Mouse (Mus musculus) stomach, embryonic 15.5 days (tissue): ENCODE results near the gene Ago3. TPM values are rescaled to one million over a fixed set of nuclear protein-coding genes. Genes with fewer than 3 reads are reported as not detected.
A peak's percentile ranks its signal among the peaks of the same experiment; 100 is the strongest.

Experiments
- ATAC-seq: fragments of 200-750 bp; cut with Nextera tagmentation; 2 replicates; pipeline ENCODE4 v1.8.0; 2017; ENCODE audit warnings: low read depth, moderate number of reproducible peaks, moderate TSS enrichment; ENCODE audit not compliant: insufficient read depth, low FRiP score
- H3K27ac ChIP-seq: fragments of 300-500 bp; sonication (generic); 2 replicates; pipeline ENCODE4 v1.5.1; 2015; ENCODE audit warnings: mild to moderate bottlenecking, inconsistent platforms
- H3K27me3 ChIP-seq: fragments of 300-500 bp; sonication (generic); replicated peaks from 2 replicates; pipeline ENCODE4 v1.6.1; 2015; ENCODE audit warnings: inconsistent platforms
- H3K36me3 ChIP-seq: fragments of 300-500 bp; sonication (generic); 2 replicates; pipeline ENCODE4 v1.6.1; 2015; ENCODE audit warnings: inconsistent platforms
- H3K4me1 ChIP-seq: fragments of 300-500 bp; sonication (generic); 2 replicates; pipeline ENCODE4 v1.6.1; 2015; ENCODE audit warnings: inconsistent platforms
- H3K4me2 ChIP-seq: fragments of 300-500 bp; sonication (generic); 2 replicates; pipeline ENCODE4 v1.6.1; 2015; ENCODE audit warnings: mild to moderate bottlenecking, inconsistent platforms
- H3K4me3 ChIP-seq: fragments of 300-500 bp; sonication (generic); replicated peaks from 2 replicates; pipeline ENCODE4 v1.5.1; 2015; ENCODE audit warnings: inconsistent platforms
- H3K9ac ChIP-seq: fragments of 300-500 bp; sonication (generic); 2 replicates; pipeline ENCODE4 v1.6.1; 2015; ENCODE audit warnings: inconsistent platforms
- H3K9me3 ChIP-seq: fragments of 300-500 bp; sonication (generic); 2 replicates; pipeline ENCODE4 v1.6.1; 2016; ENCODE audit warnings: inconsistent platforms
- WGBS: fragments of 180-500 bp; shearing (Covaris S2); methylation state at CpG from one replicate; pipeline ENCODE4 v1.1.7; 2015; 5-methylcytosine and 5-hydroxymethylcytosine counted together
- polyA plus RNA-seq: library from polyadenylated mRNA; unstranded; fragments of >200 nt; fragmentation: Nextera tagmentation; extraction: Ambion mirVana; gene quantifications from 2 replicates; pipeline ENCODE4 v1.2.1, GENCODE M21; 2015

Gene Ago3
- polyA plus RNA-seq, 1 experiment from 2014 or later: 13.9 TPM

- Histone ChIP-seq H3K27me3 (no peaks in the 10 kb centered on the region), H3K36me3 (peaks cover 23% of the 10 kb centered on the region), H3K4me3 (no peak overlapping the region), H3K27ac (no peak overlapping the region), H3K4me1 (no peaks in the 10 kb centered on the region), H3K9me3 (no peaks in the 10 kb centered on the region), H3K9ac (no peak overlapping the region), H3K4me2 (no peak overlapping the region)
- WGBS: 76% methylated on average over 5 of the region's 5 CpGs
- ATAC-seq: no peak
These were observed 25.3 kb upstream of the Ago3 start for GRCm38 (mm10) chr4:126454547-126455254.

- no peak overlapping the region for H3K4me3 ChIP-seq
- 85% methylated on average over 1 of the region's 1 CpGs for WGBS
- H3K27me3 ChIP-seq: no peaks in the 10 kb centered on the region
- H3K4me1 ChIP-seq: no peaks in the 10 kb centered on the region
- H3K9ac ChIP-seq: no peak overlapping the region
- no peak for ATAC-seq
- no peak overlapping the region for H3K27ac ChIP-seq
- peaks cover 19% of the 10 kb centered on the region for H3K36me3 ChIP-seq
- no peak overlapping the region for H3K4me2 ChIP-seq
- H3K9me3 ChIP-seq: no peaks in the 10 kb centered on the region
These were observed 20.9 kb upstream of the Ago3 start for GRCm38 (mm10) chr4:126450268-126450667.

- Histone ChIP-seq H3K9ac (no peak overlapping the region), H3K27ac (no peak overlapping the region), H3K4me2 (no peak overlapping the region), H3K4me3 (no peak overlapping the region), H3K9me3 (no peaks in the 10 kb centered on the region), H3K27me3 (no peaks in the 10 kb centered on the region), H3K4me1 (no peaks in the 10 kb centered on the region), H3K36me3 (peaks cover 22% of the 10 kb centered on the region; the same call in 1 of the 2 replicates)
- no peak for ATAC-seq
- WGBS: 86% methylated on average over 7 of the region's 7 CpGs
These were observed 17.8 kb upstream of the Ago3 start for GRCm38 (mm10) chr4:126447126-126447525.

- 87% methylated on average over 3 of the region's 3 CpGs for WGBS
- Histone ChIP-seq H3K36me3 (peaks cover 36% of the 10 kb centered on the region), H3K9ac (no peak overlapping the region), H3K9me3 (no peaks in the 10 kb centered on the region), H3K4me2 (no peak overlapping the region), H3K4me1 (no peaks in the 10 kb centered on the region), H3K27me3 (no peaks in the 10 kb centered on the region), H3K4me3 (no peak overlapping the region), H3K27ac (no peak overlapping the region)
- no peak for ATAC-seq
These were observed 15.2 kb upstream of the Ago3 start for GRCm38 (mm10) chr4:126444528-126444927.

- H3K27ac ChIP-seq: no peak overlapping the region
- no peaks in the 10 kb centered on the region for H3K27me3 ChIP-seq
- H3K9ac ChIP-seq: no peak overlapping the region
- no peak overlapping the region for H3K4me3 ChIP-seq
- peaks cover 33% of the 10 kb centered on the region for H3K36me3 ChIP-seq
- 64% methylated on average over 5 of the region's 5 CpGs for WGBS
- no peaks in the 10 kb centered on the region for H3K9me3 ChIP-seq
- H3K4me2 ChIP-seq: no peak overlapping the region
- ATAC-seq: no peak
- H3K4me1 ChIP-seq: no peaks in the 10 kb centered on the region
These were observed 8.9 kb upstream of the Ago3 start for GRCm38 (mm10) chr4:126438261-126438660.

GRCm38 (mm10) chr4:126436268-126436667 lies 6.9 kb upstream of the Ago3 start:
- H3K27me3 ChIP-seq: no peaks in the 10 kb centered on the region
- H3K9me3 ChIP-seq: no peaks in the 10 kb centered on the region
- no peaks in the 10 kb centered on the region for H3K4me1 ChIP-seq
- 23% methylated on average over 2 of the region's 2 CpGs for WGBS
- no peak overlapping the region for H3K4me2 ChIP-seq
- no peak overlapping the region for H3K27ac ChIP-seq
- H3K36me3 ChIP-seq: peaks cover 18% of the 10 kb centered on the region; the same call in 1 of the 2 replicates
- H3K9ac ChIP-seq: no peak overlapping the region
- H3K4me3 ChIP-seq: no peak overlapping the region
- no peak for ATAC-seq

GRCm38 (mm10) chr4:126434094-126434493 lies 4.7 kb upstream of the Ago3 start:
- Histone ChIP-seq H3K9me3 (no peaks in the 10 kb centered on the region), H3K4me3 (no peak overlapping the region), H3K27me3 (no peaks in the 10 kb centered on the region), H3K36me3 (peaks cover 6% of the 10 kb centered on the region; the same call in 1 of the 2 replicates), H3K27ac (no peak overlapping the region), H3K9ac (no peak overlapping the region), H3K4me1 (no peaks in the 10 kb centered on the region), H3K4me2 (no peak overlapping the region)
- ATAC-seq: no peak
- 88% methylated on average over 2 of the region's 2 CpGs for WGBS

GRCm38 (mm10) chr4:126433175-126433574 lies 3.8 kb upstream of the Ago3 start:
- Histone ChIP-seq H3K4me3 (no peak overlapping the region), H3K27ac (no peak overlapping the region), H3K27me3 (no peaks in the 10 kb centered on the region), H3K4me1 (0 out of 2 replicates have a peak, but pooled peaks cover 2% of the 10 kb centered on the region), H3K9me3 (no peaks in the 10 kb centered on the region), H3K9ac (no peak overlapping the region), H3K36me3 (peaks cover 4% of the 10 kb centered on the region; the same call in 1 of the 2 replicates), H3K4me2 (no peak overlapping the region)
- ATAC-seq: no peak
- 87% methylated on average over 4 of the region's 4 CpGs for WGBS

GRCm38 (mm10) chr4:126431746-126432145 lies 2.4 kb upstream of the Ago3 start:
- no peak overlapping the region for H3K4me2 ChIP-seq
- H3K9me3 ChIP-seq: no peaks in the 10 kb centered on the region
- H3K36me3 ChIP-seq: 0 out of 2 replicates have a peak, but pooled peaks cover 4% of the 10 kb centered on the region
- 0 out of 2 replicates have a peak, but pooled peaks cover 2% of the 10 kb centered on the region for H3K4me1 ChIP-seq
- H3K9ac ChIP-seq: no peak overlapping the region
- H3K27me3 ChIP-seq: no peaks in the 10 kb centered on the region
- ATAC-seq: no peak
- H3K27ac ChIP-seq: no peak overlapping the region
- WGBS: 86% methylated on average over 4 of the region's 4 CpGs
- H3K4me3 ChIP-seq: no peak overlapping the region

- peak overlapping the region; percentile 90 for H3K9ac ChIP-seq
- H3K9me3 ChIP-seq: no peaks in the 10 kb centered on the region
- no peaks in the 10 kb centered on the region for H3K27me3 ChIP-seq
- H3K36me3 ChIP-seq: no peaks in the 10 kb centered on the region
- H3K27ac ChIP-seq: peak overlapping the region; percentile 88
- 2% methylated on average over 24 of the region's 24 CpGs for WGBS
- peak; percentile 24; the same call in 1 of the 2 replicates for ATAC-seq
- H3K4me3 ChIP-seq: peak overlapping the region; percentile 89
- peak overlapping the region; percentile 87 for H3K4me2 ChIP-seq
- H3K4me1 ChIP-seq: 0 out of 2 replicates have a peak, but pooled peaks cover 2% of the 10 kb centered on the region
These were observed 542 bp downstream of the Ago3 start for GRCm38 (mm10) chr4:126428682-126429346.

- no peak for ATAC-seq
- 74% methylated on average over 2 of the region's 2 CpGs for WGBS
- no peak overlapping the region for H3K4me2 ChIP-seq
- no peaks in the 10 kb centered on the region for H3K9me3 ChIP-seq
- H3K27me3 ChIP-seq: no peaks in the 10 kb centered on the region
- H3K9ac ChIP-seq: no peak overlapping the region
- no peak overlapping the region for H3K27ac ChIP-seq
- H3K4me3 ChIP-seq: no peak overlapping the region
- no peaks in the 10 kb centered on the region for H3K36me3 ChIP-seq
- 0 out of 2 replicates have a peak, but pooled peaks cover 2% of the 10 kb centered on the region for H3K4me1 ChIP-seq
These were observed 5.5 kb downstream of the Ago3 start for GRCm38 (mm10) chr4:126423866-126424265.

GRCm38 (mm10) chr4:126415707-126416106 lies 13.6 kb downstream of the Ago3 start:
- Histone ChIP-seq H3K4me3 (no peak overlapping the region), H3K9ac (no peak overlapping the region), H3K27ac (no peak overlapping the region), H3K36me3 (no peaks in the 10 kb centered on the region), H3K9me3 (no peaks in the 10 kb centered on the region), H3K4me2 (no peak overlapping the region), H3K27me3 (no peaks in the 10 kb centered on the region), H3K4me1 (no peaks in the 10 kb centered on the region)
- no peak for ATAC-seq
